Mouse (Mus musculus) hindbrain, embryonic 14.5 days (tissue): ENCODE measurements around the gene P3h4. TPM values are rescaled to one million over a fixed set of nuclear protein-coding genes. Genes with fewer than 3 reads are reported as not detected.

Experiments
- ATAC-seq: fragments of 200-750 bp; cut with Nextera tagmentation; 2 replicates; pipeline ENCODE4 v1.8.0; 2017; ENCODE audit warnings: moderate number of reproducible peaks, mild to moderate bottlenecking, moderate TSS enrichment, moderate library complexity; ENCODE audit not compliant: low FRiP score
- DNase-seq: peaks from one replicate; pipeline ENCODE4 v3.0.0-alpha.2; 2015; ENCODE audit warnings: low spot score
- H3K27ac ChIP-seq: fragments of 300-500 bp; sonication (generic); 2 replicates; pipeline ENCODE4 v1.5.1; 2014; ENCODE audit warnings: mild to moderate bottlenecking, moderate library complexity
- H3K27me3 ChIP-seq: fragments of 300-500 bp; sonication (generic); 2 replicates; pipeline ENCODE4 v1.6.1; 2014; ENCODE audit warnings: mild to moderate bottlenecking, low read length, mixed read lengths; ENCODE audit not compliant: control insufficient read depth, insufficient read depth
- H3K36me3 ChIP-seq: fragments of 300-500 bp; sonication (generic); replicated peaks from 2 replicates; pipeline ENCODE4 v1.6.1; 2014; ENCODE audit not compliant: control insufficient read depth, insufficient read depth
- H3K4me1 ChIP-seq: fragments of 300-500 bp; sonication (generic); replicated peaks from 2 replicates; pipeline ENCODE4 v1.6.1; 2014; ENCODE audit warnings: antibody characterized with exemption, low read length, mixed read lengths; ENCODE audit not compliant: control insufficient read depth, insufficient read depth
- H3K4me2 ChIP-seq: fragments of 300-500 bp; sonication (generic); replicated peaks from 2 replicates; pipeline ENCODE4 v1.6.1; 2014; ENCODE audit warnings: mild to moderate bottlenecking, moderate library complexity
- H3K4me3 ChIP-seq: fragments of 300-500 bp; sonication (generic); replicated peaks from 2 replicates; pipeline ENCODE4 v1.5.1; 2014; ENCODE audit warnings: mild to moderate bottlenecking, low read length
- H3K9ac ChIP-seq: fragments of 300-500 bp; sonication (generic); 2 replicates; pipeline ENCODE4 v1.6.1; 2014
- H3K9me3 ChIP-seq: fragments of 300-500 bp; sonication (generic); 2 replicates; pipeline ENCODE4 v1.6.1; 2016; ENCODE audit warnings: low read length; ENCODE audit not compliant: control insufficient read depth
- WGBS: fragments of 180-500 bp; shearing (Covaris S2); extraction: QIAGEN DNeasy Blood & Tissue Kit; methylation state at CpG from one replicate; pipeline ENCODE4 v1.1.7; 2014; 5-methylcytosine and 5-hydroxymethylcytosine counted together
- polyA plus RNA-seq: library from polyadenylated mRNA; unstranded; fragments of >200 nt; fragmentation: Nextera tagmentation; extraction: Ambion mirVana; gene quantifications from 2 replicates; pipeline ENCODE4 v1.2.1, GENCODE M21; 2014

Gene P3h4
- 19.1 and 20.4 TPM in 2 replicates for polyA plus RNA-seq

DNA sequence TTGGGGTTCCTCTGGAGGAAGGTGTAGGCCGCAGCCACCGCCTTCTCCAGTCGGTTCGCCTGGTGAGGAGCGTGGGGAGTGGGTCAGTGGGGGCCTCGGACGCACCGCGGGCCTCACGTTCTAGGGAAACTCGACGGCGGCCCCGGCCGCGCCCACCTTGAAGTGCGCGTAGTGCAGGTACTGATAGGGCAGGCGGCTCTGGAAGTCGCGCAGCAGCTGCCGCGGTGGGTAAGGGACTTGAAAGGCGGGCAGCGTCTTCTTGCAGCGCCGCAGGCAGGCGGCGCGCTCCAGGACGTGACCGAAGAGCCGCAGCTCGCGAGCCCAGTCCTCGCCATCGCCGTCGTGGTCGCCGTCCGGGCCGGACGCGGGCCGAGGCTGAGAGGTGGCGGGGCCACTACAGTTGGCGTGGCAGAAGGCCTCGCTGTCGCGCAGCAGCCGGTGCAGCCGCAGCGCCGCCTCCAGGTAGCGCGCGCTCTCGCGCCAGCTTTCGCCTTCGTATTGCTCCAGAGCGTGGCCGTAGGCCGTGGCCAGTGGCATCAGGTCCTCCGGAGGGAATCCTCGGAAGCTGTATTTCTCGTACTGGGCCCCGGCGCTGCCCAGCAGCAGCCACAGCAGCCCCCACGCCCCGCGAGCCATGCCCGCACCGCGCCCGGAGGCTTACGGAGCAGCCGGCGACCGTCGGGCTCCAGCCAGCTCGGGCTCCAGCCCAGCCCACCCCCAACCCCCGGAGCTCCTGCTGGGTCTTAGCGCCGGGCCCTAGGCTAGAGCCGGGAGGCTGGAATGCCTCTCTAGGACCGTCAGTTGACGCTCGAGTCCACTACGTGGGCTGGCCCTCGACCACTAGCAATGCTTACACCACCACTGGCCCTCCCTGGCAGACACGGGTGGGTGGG is at the start of gene P3h4:
Gene P3h4 (minus strand): TSS at position 816 of the 893 bp plus-strand sequence.
- Histone ChIP-seq H3K9me3 (no peaks in the 10 kb centered on the region), H3K27me3 (peaks cover 24% of the 10 kb centered on the region), H3K4me2 (peak within 1 kb of the TSS; percentile 47), H3K4me3 (peak within 1 kb of the TSS; percentile 39), H3K4me1 (peaks cover 9% of the 10 kb centered on the region), H3K36me3 (peaks cover 3% of the 10 kb centered on the region; the same call in 1 of the 2 replicates), H3K27ac (peak within 1 kb of the TSS; percentile 16), H3K9ac (peak within 1 kb of the TSS; percentile 54)
- ATAC-seq, result peak; percentile 93
- WGBS, result 2% methylated on average over 88 of the region's 93 CpGs
- peak; percentile 78 for DNase-seq

DNA sequence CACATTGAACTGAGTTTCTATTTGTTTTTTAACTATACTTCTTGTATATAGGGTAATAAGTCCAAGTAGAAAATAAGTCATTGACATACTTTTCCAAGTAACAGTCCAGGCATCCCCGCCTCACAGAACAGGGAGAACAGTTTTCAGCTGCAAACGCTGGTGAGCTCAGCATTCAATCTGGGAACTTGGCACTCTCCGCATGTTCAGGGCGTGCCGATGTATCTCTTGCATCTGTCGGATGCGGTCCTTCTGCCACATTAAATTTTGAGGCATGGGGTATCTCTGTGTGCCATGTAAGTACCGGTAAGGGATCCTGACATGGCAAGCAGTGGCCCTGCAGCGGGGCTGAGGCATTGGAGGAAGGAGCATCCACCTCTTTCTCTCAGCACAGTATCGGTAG is 48.1 kb upstream of the P3h4 start:
- H3K36me3 ChIP-seq, result peaks cover 29% of the 10 kb centered on the region
- 91% methylated on average over 10 of the region's 10 CpGs for WGBS

GRCm38 (mm10) chr11:100457711-100458110 is 43.1 kb upstream of the P3h4 start:
- no peak for DNase-seq
- H3K9me3 ChIP-seq, result no peaks in the 10 kb centered on the region
- 94% methylated on average over 5 of the region's 5 CpGs for WGBS
- no peak overlapping the region for H3K4me3 ChIP-seq
- H3K27ac ChIP-seq, result no peak overlapping the region
- H3K4me2 ChIP-seq, result no peak overlapping the region
- H3K27me3 ChIP-seq, result no peaks in the 10 kb centered on the region
- H3K36me3 ChIP-seq, result peaks cover 38% of the 10 kb centered on the region
- ATAC-seq, result no peak
- no peaks in the 10 kb centered on the region for H3K4me1 ChIP-seq
- no peak overlapping the region for H3K9ac ChIP-seq

More for the DNA sequence above, 48.1 kb upstream of the P3h4 start:
- DNase-seq (no peak), ATAC-seq (no peak)
- Histone ChIP-seq H3K9me3 (no peaks in the 10 kb centered on the region), H3K9ac (no peak overlapping the region), H3K27me3 (no peaks in the 10 kb centered on the region), H3K27ac (no peak overlapping the region), H3K4me3 (no peak overlapping the region), H3K4me2 (no peak overlapping the region), H3K4me1 (no peaks in the 10 kb centered on the region)

GRCm38 (mm10) chr11:100457247-100457646 is 42.6 kb upstream of the P3h4 start:
- 89% methylated on average over 4 of the region's 4 CpGs for WGBS
- Histone ChIP-seq H3K4me2 (no peak overlapping the region), H3K27ac (no peak overlapping the region), H3K9me3 (no peaks in the 10 kb centered on the region), H3K4me3 (no peak overlapping the region), H3K4me1 (no peaks in the 10 kb centered on the region), H3K9ac (no peak overlapping the region), H3K27me3 (no peaks in the 10 kb centered on the region), H3K36me3 (peaks cover 33% of the 10 kb centered on the region)
- no peak for ATAC-seq
- no peak for DNase-seq

DNA sequence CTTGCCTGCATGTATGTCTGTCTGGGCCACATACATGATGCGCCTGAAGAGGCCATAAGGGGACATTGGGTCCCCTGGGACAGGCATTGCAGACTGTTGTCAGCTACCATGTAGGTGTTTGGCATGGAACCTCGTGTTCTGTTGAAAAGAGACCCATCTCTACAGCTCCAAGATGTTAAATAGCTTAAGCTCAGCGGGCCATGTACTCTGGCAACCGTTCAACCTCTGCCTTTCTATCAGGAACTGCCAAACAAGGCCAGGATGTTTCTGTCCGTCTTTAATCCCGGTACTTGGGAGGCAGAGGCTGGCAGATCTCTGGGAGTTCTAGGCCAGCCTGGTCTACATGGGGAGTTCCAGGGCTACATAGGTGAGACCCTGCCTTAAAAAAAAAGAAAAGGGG is 28.0 kb upstream of the P3h4 start:
- no peak for DNase-seq
- no peaks in the 10 kb centered on the region for H3K27me3 ChIP-seq
- 83% methylated on average over 6 of the region's 6 CpGs for WGBS

DNA sequence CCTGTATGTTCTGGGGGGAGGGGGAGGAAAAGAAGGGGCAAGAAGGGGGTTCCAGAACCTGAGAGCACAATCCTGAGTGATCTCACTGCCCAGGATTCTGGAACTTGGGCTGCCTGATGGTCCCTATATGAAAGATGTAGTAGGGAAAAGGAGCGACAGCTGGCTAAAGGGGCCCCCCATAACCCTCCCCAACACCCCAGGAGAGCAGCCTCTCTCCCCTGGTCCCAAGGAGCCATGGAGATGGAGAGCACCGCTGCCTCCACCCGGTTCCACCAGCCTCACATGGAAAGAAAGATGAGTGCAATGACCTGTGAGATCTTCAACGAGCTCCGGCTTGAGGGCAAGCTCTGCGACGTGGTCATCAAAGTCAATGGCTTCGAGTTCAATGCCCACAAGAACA is 27.2 kb upstream of the P3h4 start, which contains the start of the genes Nt5c3b and Klhl10:
Gene Nt5c3b (minus strand): TSS at position 12 of the 400 bp plus-strand sequence.
Gene Klhl10 (plus strand): TSS at position 121 of the 400 bp plus-strand sequence.
- ATAC-seq, result no peak
- no peaks in the 10 kb centered on the region for H3K9me3 ChIP-seq
- H3K36me3 ChIP-seq, result peaks cover 2% of the 10 kb centered on the region; the same call in 1 of the 2 replicates
- peak within 1 kb of the TSS; percentile 95 for H3K9ac ChIP-seq
- no peaks in the 10 kb centered on the region for H3K27me3 ChIP-seq
- H3K27ac ChIP-seq, result peak within 1 kb of the TSS; percentile 71
- no peak for DNase-seq
- peak within 1 kb of the TSS; percentile 93 for H3K4me3 ChIP-seq
- H3K4me2 ChIP-seq, result peak within 1 kb of the TSS; percentile 81
- 81% methylated on average over 8 of the region's 8 CpGs for WGBS
- H3K4me1 ChIP-seq, result peaks cover 13% of the 10 kb centered on the region

More for the DNA sequence above, 28.0 kb upstream of the P3h4 start:
- Histone ChIP-seq H3K4me2 (no peak overlapping the region), H3K9ac (no peak overlapping the region), H3K4me1 (peaks cover 13% of the 10 kb centered on the region), H3K9me3 (no peaks in the 10 kb centered on the region), H3K4me3 (no peak overlapping the region), H3K27ac (no peak overlapping the region), H3K36me3 (no peaks in the 10 kb centered on the region)
- no peak for ATAC-seq

DNA sequence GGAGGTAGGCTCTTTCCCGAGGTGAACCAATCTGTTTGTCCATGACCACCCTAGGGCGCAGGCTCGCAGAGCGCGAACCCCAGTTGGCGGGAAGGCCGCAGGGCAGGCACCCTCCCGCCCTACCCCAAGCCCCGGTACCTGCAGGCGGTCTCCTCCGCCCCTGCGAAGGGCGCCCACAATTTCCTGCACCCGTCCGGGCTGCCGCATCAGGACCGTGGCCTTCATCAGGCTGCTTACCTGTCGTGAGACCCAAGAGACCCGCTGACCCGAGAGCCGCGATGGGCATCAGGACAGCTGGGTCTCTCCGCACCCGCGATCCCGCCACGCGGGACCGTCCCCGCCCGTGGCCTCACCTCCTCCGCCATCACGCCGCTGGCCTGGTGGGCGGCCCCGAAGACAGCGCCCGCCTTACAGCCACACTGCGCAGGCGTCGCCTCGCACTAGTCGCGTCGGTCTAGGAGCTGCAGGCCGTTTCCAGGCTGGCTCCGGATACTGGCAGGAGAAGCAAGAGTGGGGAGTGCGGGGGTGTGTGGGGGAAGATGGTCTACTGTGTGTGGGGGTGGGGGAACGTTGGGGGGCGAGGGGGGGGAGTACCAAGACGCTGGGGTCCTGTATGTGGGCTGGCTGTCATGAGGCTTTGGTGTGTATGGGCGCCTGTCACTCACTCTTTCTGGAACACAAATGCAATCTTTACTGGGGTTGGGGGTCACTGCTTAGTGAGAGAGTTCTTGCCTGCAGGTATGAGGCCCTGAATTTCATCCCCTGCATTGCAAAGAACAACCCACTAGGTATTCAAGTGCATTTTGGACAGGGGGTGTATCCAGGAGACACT is 26.3 kb upstream of the P3h4 start:
- no peaks in the 10 kb centered on the region for H3K27me3 ChIP-seq
- peak overlapping the region; percentile 93 for H3K4me3 ChIP-seq
- peaks cover 11% of the 10 kb centered on the region for H3K36me3 ChIP-seq
- H3K9me3 ChIP-seq, result no peaks in the 10 kb centered on the region
- H3K9ac ChIP-seq, result peak overlapping the region; percentile 95
- peak overlapping the region; percentile 81 for H3K4me2 ChIP-seq
- DNase-seq (peak; percentile 87), ATAC-seq (peak; percentile 96)
- H3K4me1 ChIP-seq, result peaks cover 13% of the 10 kb centered on the region
- peak overlapping the region; percentile 71 for H3K27ac ChIP-seq
- WGBS, result 1% methylated on average over 49 of the region's 52 CpGs

DNA sequence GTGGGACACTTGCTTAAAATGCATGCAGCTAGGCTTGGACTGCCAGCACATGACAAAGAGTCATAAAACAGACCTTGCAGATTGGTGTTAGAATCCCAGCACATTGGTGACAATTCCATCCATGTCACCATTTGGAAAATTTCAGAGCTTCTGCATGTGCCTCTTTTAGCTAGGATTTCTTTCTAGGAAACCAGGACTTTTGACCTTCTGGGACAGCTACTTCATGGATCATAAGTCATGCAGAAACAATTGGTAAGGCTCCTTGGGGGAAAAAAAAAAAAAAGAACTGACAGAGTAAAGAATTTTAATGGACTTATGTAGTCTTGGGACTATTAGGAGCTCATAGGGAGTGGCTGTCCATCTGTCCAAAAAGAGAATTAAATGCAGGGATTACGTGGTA is 23.3 kb upstream of the P3h4 start:
- DNase-seq (no peak), ATAC-seq (no peak)
- H3K36me3 ChIP-seq, result peaks cover 29% of the 10 kb centered on the region
- H3K4me1 ChIP-seq, result peaks cover 13% of the 10 kb centered on the region
- WGBS, result 73% methylated on average over 1 of the region's 1 CpGs
- no peak overlapping the region for H3K4me3 ChIP-seq
- no peak overlapping the region for H3K4me2 ChIP-seq
- H3K27me3 ChIP-seq, result no peaks in the 10 kb centered on the region
- no peak overlapping the region for H3K27ac ChIP-seq
- no peak overlapping the region for H3K9ac ChIP-seq
- no peaks in the 10 kb centered on the region for H3K9me3 ChIP-seq
